Mouse (Mus musculus) right cerebral cortex, postnatal 36 days (tissue): ENCODE data around the gene Uhrf2.
A peak's percentile ranks its signal among the peaks of the same experiment; 100 is the strongest.
"Not testable (repeated sequence)": the region's sequence is repeated elsewhere in the genome, so short reads cannot be mapped to it uniquely, and the experiment has no call there.

Experiments used
- DNase-seq, 2 experiments: peaks; one replicate each; pipeline ENCODE4 v3.0.0; 2022; ENCODE audit warnings: low spot score in 2 of 2, mixed read lengths in 1 of 2

The Uhrf2 gene

GRCm38 (mm10) chr19:30029894-30030635 lies at the start of gene Uhrf2:
Uhrf2 (plus strand) TSS chr19:30030513.
- DNase-seq, result peak; percentile 94

- DNase-seq, result no peak
Measured at GRCm38 (mm10) chr19:29984208-29985005, 45.9 kb upstream of the Uhrf2 start.

GRCm38 (mm10) chr19:29986464-29987091 lies 43.7 kb upstream of the Uhrf2 start:
- no peak for DNase-seq

- no peak for DNase-seq
Measured at GRCm38 (mm10) chr19:30000406-30001365, 29.6 kb upstream of the Uhrf2 start.

- DNase-seq, result no peak
Measured at GRCm38 (mm10) chr19:30001550-30001949, 28.8 kb upstream of the Uhrf2 start.

GRCm38 (mm10) chr19:30003621-30004020 lies 26.7 kb upstream of the Uhrf2 start, which contains the start of gene Trpd52l3:
Trpd52l3 (plus strand) TSS chr19:30003790.
- DNase-seq, result no peak

GRCm38 (mm10) chr19:30006371-30006770 lies 23.9 kb upstream of the Uhrf2 start:
- DNase-seq, result no peak

GRCm38 (mm10) chr19:30010520-30011296 lies 19.6 kb upstream of the Uhrf2 start:
- DNase-seq, result no peak

- no peak for DNase-seq
Measured at GRCm38 (mm10) chr19:30014331-30014730, 16.0 kb upstream of the Uhrf2 start.

- no peak for DNase-seq
Measured at GRCm38 (mm10) chr19:30016156-30016555, 14.2 kb upstream of the Uhrf2 start.

- DNase-seq, result not testable (repeated sequence)
Measured at GRCm38 (mm10) chr19:30023419-30023818, 6.9 kb upstream of the Uhrf2 start.

GRCm38 (mm10) chr19:30029002-30029710 lies 1.2 kb upstream of the Uhrf2 start:
- DNase-seq, result no peak

GRCm38 (mm10) chr19:30030636-30031467 lies 539 bp downstream of the Uhrf2 start:
- DNase-seq, result no peak

- DNase-seq, result no peak
Measured at GRCm38 (mm10) chr19:30031468-30031931, 1.2 kb downstream of the Uhrf2 start.

GRCm38 (mm10) chr19:30032206-30032605 lies 1.9 kb downstream of the Uhrf2 start:
- DNase-seq, result no peak

- DNase-seq, result no peak
Measured at GRCm38 (mm10) chr19:30035361-30035760, 5.0 kb downstream of the Uhrf2 start.

GRCm38 (mm10) chr19:30043691-30044090 lies 13.4 kb downstream of the Uhrf2 start:
- DNase-seq, result no peak

GRCm38 (mm10) chr19:30044630-30045029 lies 14.3 kb downstream of the Uhrf2 start:
- no peak for DNase-seq

GRCm38 (mm10) chr19:30045857-30046256 lies 15.5 kb downstream of the Uhrf2 start:
- DNase-seq, result no peak
